Mouse (Mus musculus) CD4-positive naive resting alpha-beta T cell, adult 76 days (primary cell): Measurements from ENCODE around the gene Morf4l1. TPM values are rescaled to one million over a fixed set of nuclear protein-coding genes. Genes with fewer than 3 reads are reported as not detected.

ENCODE experiments used
- total RNA-seq: library from RNA; stranded (reverse); gene quantifications from one replicate; pipeline ENCODE4 v1.2.4, GENCODE M21; 2023

The Morf4l1 gene
- 422 TPM for total RNA-seq

DNA sequence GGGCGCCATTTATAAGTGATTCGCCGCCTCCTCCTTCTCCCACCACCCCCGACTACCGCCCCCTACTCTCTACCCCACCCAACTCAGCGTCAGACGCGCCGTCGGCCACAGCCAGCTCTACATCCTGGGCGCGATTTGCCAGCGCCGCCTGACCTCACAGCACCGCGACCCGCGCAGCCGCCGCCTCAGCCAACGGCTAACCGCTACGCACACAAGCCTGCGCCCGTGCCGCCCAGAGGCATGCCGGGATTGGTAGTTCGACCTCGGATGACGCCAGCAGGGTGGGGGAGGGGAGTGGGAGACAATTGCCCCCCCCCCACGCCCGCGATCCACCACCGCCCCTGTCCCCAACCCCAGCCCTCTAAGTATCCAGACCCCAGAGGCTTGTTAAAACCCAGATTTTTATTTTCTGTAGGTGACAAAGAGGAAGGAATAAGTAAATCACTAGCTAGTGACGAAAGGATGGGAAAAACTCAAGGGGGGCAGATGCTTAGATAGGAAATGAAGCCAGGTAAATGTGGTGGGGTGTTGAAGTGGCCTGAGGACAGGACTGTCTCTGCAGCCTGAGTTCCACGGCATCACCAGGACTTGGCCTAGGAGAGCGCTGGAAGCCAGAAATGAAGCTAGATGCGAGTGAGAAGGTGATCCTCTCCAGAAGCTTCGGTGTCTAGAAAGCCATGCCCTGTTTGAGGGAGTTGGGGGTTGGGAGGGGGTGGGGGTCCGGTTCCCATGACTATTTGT is at the start of gene Morf4l1:
TSS of gene Morf4l1 (minus strand) at position 208 of the 741 bp plus-strand sequence.

DNA sequence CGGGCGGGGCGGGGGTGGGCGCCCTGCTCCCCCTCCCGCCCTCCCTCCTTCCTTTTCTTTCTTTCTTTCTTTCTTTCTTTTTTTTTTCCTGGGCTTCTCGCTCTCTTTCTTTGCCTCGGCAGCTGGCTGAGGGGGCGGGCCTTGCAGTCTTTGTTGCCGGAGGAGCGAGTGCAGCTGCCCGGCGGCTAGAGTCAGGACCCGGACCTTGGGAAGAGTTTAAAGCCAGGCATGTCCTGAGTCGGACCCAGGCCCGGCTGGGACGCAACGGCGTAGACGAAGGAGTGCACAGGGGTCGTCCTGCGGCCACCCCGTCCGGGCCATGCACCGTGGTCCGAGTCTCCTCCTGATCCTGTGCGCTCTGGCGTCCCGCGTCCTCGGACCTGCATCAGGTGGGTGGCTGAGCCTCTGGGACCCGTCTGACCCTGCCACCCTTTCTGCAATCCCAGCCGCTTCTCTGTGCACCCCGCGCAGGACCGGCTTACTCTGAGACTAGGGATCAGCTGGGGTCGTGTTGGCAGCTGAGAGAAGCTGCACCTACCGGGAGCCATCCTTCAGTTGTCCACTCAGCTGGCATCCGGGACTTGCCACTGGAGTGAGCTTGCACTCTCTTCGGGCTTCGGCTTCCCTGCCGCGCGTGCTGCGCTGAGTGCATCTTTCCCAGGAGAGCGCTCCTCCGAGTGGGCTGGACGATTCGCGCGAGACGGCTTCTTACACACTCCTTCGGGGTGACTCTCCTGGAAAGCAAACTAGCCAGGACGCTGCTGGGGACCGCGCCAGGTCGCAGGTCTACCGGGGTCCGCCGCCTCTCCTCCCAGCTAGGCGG is 48.6 kb upstream of the Morf4l1 start, which contains the start of gene Adamts7:
TSS of gene Adamts7 (plus strand) at position 144 of the 823 bp plus-strand sequence.

DNA sequence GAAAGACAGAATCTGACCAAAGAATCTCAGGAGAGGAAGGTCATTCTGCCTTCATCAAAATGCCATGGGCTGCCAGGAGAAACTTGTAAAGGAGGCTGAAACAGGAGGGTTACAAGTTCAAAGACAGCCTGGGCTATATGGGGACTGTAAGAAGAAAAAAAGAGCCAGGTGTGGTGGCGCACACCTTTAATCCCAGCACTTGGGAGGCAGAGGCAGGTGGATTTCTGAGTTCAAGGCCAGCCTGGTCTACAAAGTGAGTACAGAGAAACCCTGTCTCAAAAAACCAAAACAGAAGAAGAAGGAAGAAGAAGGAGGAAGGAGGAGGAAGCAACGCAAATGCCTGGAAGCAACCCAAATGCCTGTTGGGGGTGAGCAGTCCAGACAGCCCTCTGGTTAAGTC is 60.7 kb downstream of the Morf4l1 start, which contains the start of gene Ctsh:
TSS of gene Ctsh (plus strand) at position 301 of the 400 bp plus-strand sequence.

Other genes starting within 250 kb of the Morf4l1 start
- gene Rasgrf1, start 204.9 kb downstream of the Morf4l1 start, total RNA-seq, result not detected
- 31.3 TPM for gene Ctsh, start 60.6 kb downstream of the Morf4l1 start, total RNA-seq
- gene Adamts7, start 48.3 kb upstream of the Morf4l1 start, total RNA-seq, result not detected
- 38.4 TPM for gene Tbc1d2b, start 156.0 kb upstream of the Morf4l1 start, total RNA-seq